Mouse (Mus musculus) G1E (cell line): Measurements from ENCODE around the gene Tial1.

ENCODE experiments used
- CTCF ChIP-seq: IDR thresholded peaks from 2 replicates; pipeline ENCODE4 v1.5.1; 2012; ENCODE audit warnings: low read depth, low read length, inconsistent platforms, mixed read lengths
- TAL1 ChIP-seq: conservative IDR thresholded peaks from 2 replicates; pipeline ENCODE4 v1.6.1; 2012; ENCODE audit warnings: low read depth, low read length, inconsistent platforms, mixed read lengths

DNA sequence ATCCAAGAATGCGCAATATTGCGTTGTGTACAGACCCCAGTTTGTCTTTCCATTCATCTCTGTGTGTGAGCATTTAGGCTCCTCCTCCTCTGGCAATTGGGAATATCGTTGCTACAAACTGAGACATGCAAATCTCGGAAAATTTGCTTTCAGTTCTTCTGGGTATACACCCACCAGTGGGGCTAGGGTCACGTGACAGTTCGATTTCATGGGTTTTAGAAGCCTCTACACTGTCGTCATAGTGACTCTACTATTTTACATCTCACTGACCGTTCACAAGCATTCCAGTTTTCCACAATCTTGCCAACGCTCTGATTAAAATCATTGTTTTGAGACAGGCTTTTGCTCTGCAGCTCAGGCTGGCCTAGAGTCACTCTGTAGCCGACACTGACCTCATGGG is 28.9 kb downstream of the Tial1 start:
- TF ChIP-seq CTCF: no peak
- TF ChIP-seq TAL1: no peak
